Mouse (Mus musculus): ENCODE results near the gene Prtn3. TPM values are rescaled to one million over a fixed set of nuclear protein-coding genes. Genes with fewer than 3 reads are reported as not detected.

Prtn3 gene
- polyA plus RNA-seq (2014; fragmentation: Nextera tagmentation; extraction: Ambion mirVana): 10.1 and 12.8 TPM in 2 replicates

DNA sequence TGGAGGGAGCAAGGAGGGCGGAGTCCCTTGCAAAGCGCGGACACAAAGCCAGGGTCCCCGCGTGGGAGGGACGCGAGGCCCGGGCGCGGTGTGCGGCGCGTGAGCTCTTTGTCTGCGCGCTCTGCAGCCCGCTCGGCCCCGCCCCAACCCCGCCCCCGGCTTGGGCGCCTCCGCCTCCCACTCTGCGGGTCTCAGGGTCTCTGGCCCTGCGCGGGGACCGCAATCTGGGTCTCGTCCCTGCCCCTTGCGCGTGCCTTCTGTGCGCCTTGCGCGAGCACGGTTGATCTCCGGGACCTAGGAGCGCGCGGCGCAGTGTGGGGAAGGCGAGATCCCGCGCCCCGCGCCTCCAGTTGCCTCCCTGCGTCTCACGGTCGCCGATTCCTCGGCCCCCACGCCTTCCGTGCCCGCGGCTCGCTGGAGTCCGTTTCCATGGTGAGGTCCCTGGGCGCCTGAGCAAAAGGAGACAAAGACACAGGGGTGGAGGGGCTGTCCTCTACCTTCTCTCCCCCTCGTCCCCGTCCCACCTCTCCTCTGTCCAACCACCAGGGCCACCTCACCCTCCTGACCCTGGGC lies at the start of gene Prtn3, which contains the start of gene Plppr3:
TSS of gene Prtn3 (plus strand) at position 187 of the 573 bp plus-strand sequence.
TSS of gene Plppr3 (minus strand) at position 345 of the 573 bp plus-strand sequence.
- WGBS: under 1% methylated on average over 53 of the region's 57 CpGs
- peaks cover 37% of the 10 kb centered on the region for H3K4me1 ChIP-seq (replicated peaks; ENCODE audit: control insufficient read depth, insufficient read depth, low read length)
- peaks cover 27% of the 10 kb centered on the region for H3K36me3 ChIP-seq (replicated peaks; ENCODE audit: control insufficient read depth, insufficient read depth)
- peak within 1 kb of the TSS; percentile 87 for H3K4me2 ChIP-seq (replicated peaks)
- ATAC-seq (ENCODE audit: low FRiP score) (peak; percentile 93), DNase-seq (ENCODE audit: low spot score) (peak; percentile 85)
- H3K4me3 ChIP-seq (replicated peaks; ENCODE audit: low read length): peak within 1 kb of the TSS; percentile 67
- peak within 1 kb of the TSS; percentile 96 for H3K27ac ChIP-seq
- no peaks in the 10 kb centered on the region; the same call in 1 of the 2 replicates for H3K27me3 ChIP-seq (ENCODE audit: control insufficient read depth, insufficient read depth, low read length)
- H3K9me3 ChIP-seq (ENCODE audit: control insufficient read depth, low read length): no peaks in the 10 kb centered on the region
- H3K9ac ChIP-seq: peak within 1 kb of the TSS; percentile 96

DNA sequence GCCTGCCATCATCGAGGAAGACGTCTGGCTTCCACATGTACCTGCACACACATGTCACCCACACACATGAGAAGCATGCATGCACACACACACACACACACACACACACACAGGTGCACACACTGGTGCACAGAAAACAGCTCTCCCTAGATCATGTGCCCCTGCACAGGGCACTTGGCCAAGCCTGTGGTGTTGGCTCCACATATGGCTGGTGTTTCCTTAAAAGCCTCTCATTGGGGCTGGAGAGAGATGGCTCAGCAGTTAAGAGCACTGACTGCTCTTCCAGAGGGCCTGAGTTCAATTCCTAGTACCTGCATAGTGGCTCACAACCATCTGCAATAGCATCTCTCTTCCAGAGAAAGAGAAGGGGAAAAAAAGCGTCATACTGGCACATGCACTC lies 42.7 kb upstream of the Prtn3 start:
- H3K4me1 ChIP-seq (replicated peaks; ENCODE audit: control insufficient read depth, insufficient read depth, low read length): no peaks in the 10 kb centered on the region
- no peak overlapping the region for H3K9ac ChIP-seq
- no peak overlapping the region for H3K27ac ChIP-seq
- no peak overlapping the region for H3K4me3 ChIP-seq (replicated peaks; ENCODE audit: low read length)
- DNase-seq (ENCODE audit: low spot score): no peak
- 80% methylated on average over 3 of the region's 3 CpGs for WGBS
- no peaks in the 10 kb centered on the region for H3K36me3 ChIP-seq (replicated peaks; ENCODE audit: control insufficient read depth, insufficient read depth)
- no peaks in the 10 kb centered on the region for H3K27me3 ChIP-seq (ENCODE audit: control insufficient read depth, insufficient read depth, low read length)
- ATAC-seq (ENCODE audit: low FRiP score): no peak
- no peaks in the 10 kb centered on the region for H3K9me3 ChIP-seq (ENCODE audit: control insufficient read depth, low read length)
- no peak overlapping the region for H3K4me2 ChIP-seq (replicated peaks)

DNA sequence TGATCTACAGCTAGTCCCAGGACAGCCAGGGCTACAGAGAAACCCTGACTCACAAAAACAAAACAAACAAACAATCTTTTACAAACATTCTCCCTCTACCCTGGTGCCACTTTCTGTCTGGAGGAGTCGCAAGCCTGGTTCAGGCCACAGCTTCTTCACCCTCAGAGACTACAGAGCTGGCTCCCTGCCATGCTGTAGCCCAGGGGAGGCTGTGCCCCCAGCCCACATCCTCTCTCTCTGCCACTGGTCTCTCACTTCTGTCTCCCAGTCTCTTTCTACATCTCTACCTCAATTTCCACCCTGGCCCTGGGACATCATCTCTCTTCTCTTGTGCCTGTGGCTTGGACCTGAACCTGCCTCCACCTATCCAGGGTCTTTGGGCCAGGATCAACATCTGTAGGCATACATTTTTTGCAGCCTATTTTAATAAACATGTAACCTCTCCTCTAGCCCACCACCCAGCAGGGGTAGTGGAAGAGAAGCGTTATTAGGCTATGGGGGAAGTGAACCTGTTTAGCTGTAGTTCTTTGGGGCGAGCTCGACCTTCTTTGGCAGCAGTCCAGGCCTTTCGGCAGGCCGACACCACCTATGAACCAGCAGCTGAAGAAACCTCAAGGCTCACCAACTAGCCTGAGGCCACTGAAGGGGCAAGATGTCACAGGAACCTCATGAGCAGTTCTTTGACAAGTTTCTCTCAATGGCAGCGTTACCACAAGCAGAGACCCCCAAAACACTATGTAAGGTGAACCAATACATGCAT lies 42.1 kb upstream of the Prtn3 start:
- no peak for ATAC-seq (ENCODE audit: low FRiP score)
- 77% methylated on average over 7 of the region's 7 CpGs for WGBS

DNA sequence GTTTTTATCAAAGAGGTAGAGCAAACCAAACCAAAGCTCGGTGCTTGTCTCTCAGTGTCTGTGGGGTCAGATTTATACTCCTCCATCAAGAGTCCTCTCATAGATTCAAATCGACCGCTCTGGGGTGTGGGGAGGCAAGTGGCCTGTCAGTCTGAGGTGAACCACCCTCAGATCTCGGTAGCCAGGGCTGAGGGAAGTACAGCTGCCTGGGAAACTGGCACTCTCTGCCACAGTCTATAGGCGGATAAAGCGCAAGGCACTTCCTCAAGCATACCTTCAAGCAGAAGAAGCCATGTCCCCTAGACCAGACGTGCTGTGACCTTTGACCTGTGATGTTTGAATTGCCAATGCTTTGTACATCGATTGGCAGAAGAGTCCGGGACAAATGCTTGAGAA lies 41.5 kb upstream of the Prtn3 start:
- Histone ChIP-seq H3K27me3 (ENCODE audit: control insufficient read depth, insufficient read depth, low read length) (no peaks in the 10 kb centered on the region), H3K9me3 (ENCODE audit: control insufficient read depth, low read length) (no peaks in the 10 kb centered on the region), H3K4me3 (replicated peaks; ENCODE audit: low read length) (no peak overlapping the region), H3K27ac (no peak overlapping the region), H3K4me1 (replicated peaks; ENCODE audit: control insufficient read depth, insufficient read depth, low read length) (no peaks in the 10 kb centered on the region), H3K36me3 (replicated peaks; ENCODE audit: control insufficient read depth, insufficient read depth) (no peaks in the 10 kb centered on the region), H3K9ac (no peak overlapping the region), H3K4me2 (replicated peaks) (no peak overlapping the region)
- DNase-seq (ENCODE audit: low spot score): no peak
- ATAC-seq (ENCODE audit: low FRiP score): no peak
- 72% methylated on average over 9 of the region's 9 CpGs for WGBS

More for the DNA sequence above, 42.1 kb upstream of the Prtn3 start:
- Histone ChIP-seq H3K27ac (no peak overlapping the region), H3K9me3 (ENCODE audit: control insufficient read depth, low read length) (no peaks in the 10 kb centered on the region), H3K27me3 (ENCODE audit: control insufficient read depth, insufficient read depth, low read length) (no peaks in the 10 kb centered on the region), H3K4me3 (replicated peaks; ENCODE audit: low read length) (no peak overlapping the region), H3K4me1 (replicated peaks; ENCODE audit: control insufficient read depth, insufficient read depth, low read length) (no peaks in the 10 kb centered on the region), H3K4me2 (replicated peaks) (no peak overlapping the region), H3K36me3 (replicated peaks; ENCODE audit: control insufficient read depth, insufficient read depth) (no peaks in the 10 kb centered on the region), H3K9ac (no peak overlapping the region)
- DNase-seq (ENCODE audit: low spot score): no peak

DNA sequence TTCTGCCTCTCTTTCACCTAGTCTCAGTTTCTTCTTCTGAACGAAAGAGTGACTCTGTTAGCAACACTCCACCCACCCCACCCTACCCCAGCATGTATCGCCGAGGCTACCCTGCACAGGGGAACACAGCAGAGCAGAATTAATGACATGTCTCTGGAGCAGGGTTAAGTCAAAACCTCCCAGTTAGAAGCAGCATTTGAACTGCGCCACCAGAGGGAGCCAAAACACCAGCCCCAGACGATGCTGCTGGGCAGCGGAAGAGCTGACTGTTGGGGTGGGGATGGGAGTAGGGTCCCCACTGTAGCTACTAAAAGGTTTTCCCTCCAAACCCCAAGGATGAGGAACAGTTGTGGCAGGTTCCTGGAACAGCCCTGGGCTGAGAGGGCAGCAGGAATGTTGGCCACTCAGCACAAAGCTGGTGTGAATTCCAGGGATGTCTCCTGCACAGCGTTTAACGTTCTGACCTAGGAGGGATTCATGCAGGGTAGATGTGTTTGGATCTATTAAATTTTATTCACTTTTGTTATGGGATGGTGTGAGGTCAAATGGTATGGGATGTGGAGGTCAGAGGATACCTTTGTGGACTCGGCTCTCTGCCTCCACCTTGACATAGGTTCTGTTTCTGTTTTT lies 39.4 kb upstream of the Prtn3 start:
- H3K4me2 ChIP-seq (replicated peaks): no peak overlapping the region
- H3K4me1 ChIP-seq (replicated peaks; ENCODE audit: control insufficient read depth, insufficient read depth, low read length): no peaks in the 10 kb centered on the region
- no peak overlapping the region for H3K4me3 ChIP-seq (replicated peaks; ENCODE audit: low read length)
- WGBS: 24% methylated on average over 9 of the region's 9 CpGs
- H3K36me3 ChIP-seq (replicated peaks; ENCODE audit: control insufficient read depth, insufficient read depth): no peaks in the 10 kb centered on the region
- H3K9ac ChIP-seq: no peak overlapping the region
- ATAC-seq (ENCODE audit: low FRiP score) (peak; percentile 56), DNase-seq (ENCODE audit: low spot score) (peak; percentile 82)
- no peak overlapping the region for H3K27ac ChIP-seq
- no peaks in the 10 kb centered on the region for H3K9me3 ChIP-seq (ENCODE audit: control insufficient read depth, low read length)
- no peaks in the 10 kb centered on the region for H3K27me3 ChIP-seq (ENCODE audit: control insufficient read depth, insufficient read depth, low read length)

DNA sequence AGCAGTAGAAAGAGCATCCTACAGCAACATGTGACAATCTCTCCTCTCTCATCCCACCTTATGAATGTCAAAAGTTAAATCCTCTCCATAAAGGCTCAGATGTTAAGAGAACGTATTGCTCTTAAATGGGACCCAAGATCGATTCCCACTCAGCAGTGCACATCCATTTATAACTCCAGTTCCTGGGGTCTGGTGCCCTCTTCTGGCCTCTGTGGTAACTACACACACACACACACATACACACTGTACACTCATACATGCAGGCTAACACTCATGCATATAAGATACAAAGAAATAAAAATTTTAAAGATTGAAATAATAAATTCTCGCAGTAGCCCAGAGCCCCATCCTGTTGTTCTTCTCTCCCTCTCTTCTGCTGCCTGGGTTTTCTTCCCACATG lies 37.4 kb upstream of the Prtn3 start:
- DNase-seq (ENCODE audit: low spot score) (no peak), ATAC-seq (ENCODE audit: low FRiP score) (no peak)
- Histone ChIP-seq H3K27ac (no peak overlapping the region), H3K9me3 (ENCODE audit: control insufficient read depth, low read length) (no peaks in the 10 kb centered on the region), H3K4me3 (replicated peaks; ENCODE audit: low read length) (no peak overlapping the region), H3K36me3 (replicated peaks; ENCODE audit: control insufficient read depth, insufficient read depth) (no peaks in the 10 kb centered on the region), H3K4me1 (replicated peaks; ENCODE audit: control insufficient read depth, insufficient read depth, low read length) (peaks cover 11% of the 10 kb centered on the region; the same call in 1 of the 2 replicates), H3K9ac (no peak overlapping the region), H3K27me3 (ENCODE audit: control insufficient read depth, insufficient read depth, low read length) (no peaks in the 10 kb centered on the region), H3K4me2 (replicated peaks) (no peak overlapping the region)
- whole genome bisulfite sequencing: 99% methylated on average over 3 of the region's 3 CpGs

DNA sequence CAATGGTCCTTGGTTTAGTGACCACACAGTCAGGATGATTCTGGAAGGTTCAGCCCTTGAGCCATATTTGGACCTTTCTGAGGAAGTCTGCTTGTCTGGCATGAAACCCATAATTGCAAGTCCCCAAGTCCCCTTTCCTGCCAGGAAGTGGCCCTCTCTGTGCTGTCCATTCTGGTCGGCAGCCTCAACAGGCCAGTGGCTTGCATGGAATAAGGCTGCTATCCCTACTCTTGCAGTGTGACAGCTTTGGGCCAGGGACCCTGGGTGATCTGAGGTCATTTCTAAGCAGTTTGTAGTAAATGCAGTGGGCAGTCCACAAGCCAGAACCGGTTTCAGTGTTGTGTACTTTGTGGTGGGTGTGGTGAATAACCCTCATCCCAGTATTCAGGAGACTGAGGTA lies 36.1 kb upstream of the Prtn3 start:
- no peak overlapping the region for H3K4me3 ChIP-seq (replicated peaks; ENCODE audit: low read length)
- no peak overlapping the region for H3K27ac ChIP-seq
- no peaks in the 10 kb centered on the region for H3K27me3 ChIP-seq (ENCODE audit: control insufficient read depth, insufficient read depth, low read length)
- H3K9me3 ChIP-seq (ENCODE audit: control insufficient read depth, low read length): no peaks in the 10 kb centered on the region
- DNase-seq (ENCODE audit: low spot score): no peak
- WGBS: 78% methylated on average over 2 of the region's 2 CpGs
- H3K36me3 ChIP-seq (replicated peaks; ENCODE audit: control insufficient read depth, insufficient read depth): no peaks in the 10 kb centered on the region
- ATAC-seq (ENCODE audit: low FRiP score): no peak
- no peak overlapping the region for H3K4me2 ChIP-seq (replicated peaks)
- peaks cover 13% of the 10 kb centered on the region for H3K4me1 ChIP-seq (replicated peaks; ENCODE audit: control insufficient read depth, insufficient read depth, low read length)
- H3K9ac ChIP-seq: no peak overlapping the region

DNA sequence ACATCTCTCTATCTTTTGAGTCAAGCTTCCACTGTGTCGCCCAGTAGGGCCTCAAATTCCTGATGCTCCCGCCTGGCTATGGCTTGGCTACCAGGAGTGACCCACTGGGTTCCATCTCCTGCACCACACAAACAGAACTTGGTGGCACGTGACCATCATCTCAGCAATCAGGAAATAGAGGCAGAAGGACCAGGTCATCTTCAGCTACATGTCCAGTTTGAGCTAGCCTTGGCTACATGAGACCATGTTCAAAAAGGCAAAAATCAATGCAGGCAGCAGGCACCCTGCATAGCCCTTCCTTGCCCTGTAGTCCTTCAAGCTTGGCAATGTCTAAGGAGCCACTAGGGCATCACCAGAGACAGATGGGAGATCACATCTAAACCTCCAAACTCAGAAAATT lies 34.2 kb upstream of the Prtn3 start:
- DNase-seq (ENCODE audit: low spot score) (no peak), ATAC-seq (ENCODE audit: low FRiP score) (no peak)
- H3K27ac ChIP-seq: no peak overlapping the region
- H3K4me1 ChIP-seq (replicated peaks; ENCODE audit: control insufficient read depth, insufficient read depth, low read length): peaks cover 19% of the 10 kb centered on the region
- H3K9ac ChIP-seq: no peak overlapping the region
- H3K36me3 ChIP-seq (replicated peaks; ENCODE audit: control insufficient read depth, insufficient read depth): no peaks in the 10 kb centered on the region
- H3K4me3 ChIP-seq (replicated peaks; ENCODE audit: low read length): no peak overlapping the region
- H3K4me2 ChIP-seq (replicated peaks): no peak overlapping the region; the same call in 1 of the 2 replicates
- H3K9me3 ChIP-seq (ENCODE audit: control insufficient read depth, low read length): no peaks in the 10 kb centered on the region
- WGBS: 91% methylated on average over 3 of the region's 3 CpGs
- H3K27me3 ChIP-seq (ENCODE audit: control insufficient read depth, insufficient read depth, low read length): no peaks in the 10 kb centered on the region
